Mouse (Mus musculus): ENCODE measurements at regions not wholly inside any gene's neighbourhood (a gene's known extent, or its start where the extent isn't known, plus 50 kb on each side); places are given as distances from the start of the nearest gene placed in this dataset.
A peak's percentile ranks its signal among the peaks of the same experiment; 100 is the strongest.

GRCm38 (mm10) chr16:76725991-76726390, 287.5 kb upstream of the Usp25 start:
- DNase-seq (ENCODE audit: extremely low read depth, low read depth, low spot score): no peak

GRCm38 (mm10) chr16:76725271-76725670, 288.2 kb upstream of the Usp25 start:
- no peak for DNase-seq (ENCODE audit: extremely low read depth, low read depth, low spot score)

- peak; percentile 78 for DNase-seq (ENCODE audit: extremely low read depth, low read depth, low spot score)
Observed at GRCm38 (mm10) chr16:76718809-76719208, 294.7 kb upstream of the Usp25 start.

DNA sequence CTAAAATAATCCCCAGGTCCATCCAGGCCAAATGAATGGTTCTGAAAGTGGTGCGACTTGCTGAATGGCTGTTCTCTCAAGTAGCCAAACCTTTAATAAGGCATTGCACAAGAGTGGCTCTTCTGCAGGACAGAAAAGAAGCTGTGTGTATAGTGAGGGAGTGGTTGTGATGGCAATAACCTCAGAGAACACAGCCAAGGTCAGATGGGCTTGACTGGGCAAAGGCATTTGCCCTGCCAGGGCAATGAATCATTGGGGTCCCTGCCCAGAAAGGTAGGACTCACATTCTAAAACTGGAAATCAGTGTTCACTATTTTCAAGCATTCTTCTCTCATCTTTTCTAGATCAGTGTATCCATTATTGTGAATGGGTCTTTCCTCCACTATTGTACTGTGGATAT, 295.4 kb upstream of the Usp25 start:
- no peak for DNase-seq (ENCODE audit: extremely low read depth, low read depth, low spot score)

GRCm38 (mm10) chr16:76694913-76695312, 318.6 kb upstream of the Usp25 start:
- DNase-seq (ENCODE audit: extremely low read depth, low read depth, low spot score): peak; percentile 68

DNA sequence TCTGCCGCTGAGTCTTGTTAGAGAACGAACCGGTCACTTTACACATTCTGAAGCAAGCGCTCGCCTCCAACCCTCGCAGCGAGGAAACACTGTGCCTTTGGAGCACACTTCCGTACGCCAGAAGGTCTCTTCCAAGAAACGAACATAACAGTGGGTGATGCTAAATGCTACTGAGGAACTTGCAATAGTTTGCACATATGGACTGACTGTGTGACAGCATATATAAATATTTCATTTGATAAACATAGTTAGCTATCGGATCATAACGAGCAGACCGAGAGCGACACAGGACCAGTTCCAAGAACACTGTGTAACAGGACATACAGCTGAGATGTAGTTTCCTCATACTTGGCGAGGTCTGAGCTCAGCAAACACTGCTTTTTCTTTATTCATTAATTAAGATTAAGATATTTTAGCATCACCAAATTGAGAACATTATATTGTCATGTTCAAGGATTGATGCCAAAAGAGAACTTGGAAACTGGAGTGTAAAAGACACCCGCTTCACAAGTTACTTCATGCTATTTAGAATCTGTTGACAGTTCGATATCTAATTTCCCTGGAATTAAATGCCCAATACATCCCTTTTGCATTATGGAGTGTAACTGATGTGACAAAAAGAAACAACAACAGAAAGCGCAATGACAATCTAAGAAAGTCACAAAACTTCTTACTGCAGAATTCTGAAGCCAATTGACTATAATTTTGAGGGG, 314.3 kb upstream of the Nrip1 start:
- DNase-seq (ENCODE audit: extremely low read depth, low read depth, low spot score): peak; percentile 57

DNA sequence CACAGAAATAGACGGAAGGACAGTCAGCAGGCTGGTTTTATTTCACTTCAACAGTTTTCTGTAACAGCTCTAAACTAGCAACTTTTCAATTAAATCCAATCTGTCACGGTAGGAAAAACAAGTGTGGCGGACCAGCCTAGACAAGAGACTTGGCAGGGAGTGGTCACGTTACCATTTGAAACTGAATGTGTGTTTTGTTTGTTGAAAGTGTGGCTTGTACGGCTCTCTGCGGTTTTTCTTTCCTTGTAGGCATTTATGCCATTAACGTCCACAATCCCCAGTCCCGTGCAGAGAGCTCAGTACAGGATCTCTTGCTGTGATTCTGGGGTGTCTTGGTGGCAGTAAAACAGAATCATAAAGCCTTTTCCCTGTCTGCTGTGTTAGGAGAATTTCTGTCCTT, 311.9 kb upstream of the Nrip1 start:
- DNase-seq (ENCODE audit: extremely low read depth, low read depth, low spot score): no peak

DNA sequence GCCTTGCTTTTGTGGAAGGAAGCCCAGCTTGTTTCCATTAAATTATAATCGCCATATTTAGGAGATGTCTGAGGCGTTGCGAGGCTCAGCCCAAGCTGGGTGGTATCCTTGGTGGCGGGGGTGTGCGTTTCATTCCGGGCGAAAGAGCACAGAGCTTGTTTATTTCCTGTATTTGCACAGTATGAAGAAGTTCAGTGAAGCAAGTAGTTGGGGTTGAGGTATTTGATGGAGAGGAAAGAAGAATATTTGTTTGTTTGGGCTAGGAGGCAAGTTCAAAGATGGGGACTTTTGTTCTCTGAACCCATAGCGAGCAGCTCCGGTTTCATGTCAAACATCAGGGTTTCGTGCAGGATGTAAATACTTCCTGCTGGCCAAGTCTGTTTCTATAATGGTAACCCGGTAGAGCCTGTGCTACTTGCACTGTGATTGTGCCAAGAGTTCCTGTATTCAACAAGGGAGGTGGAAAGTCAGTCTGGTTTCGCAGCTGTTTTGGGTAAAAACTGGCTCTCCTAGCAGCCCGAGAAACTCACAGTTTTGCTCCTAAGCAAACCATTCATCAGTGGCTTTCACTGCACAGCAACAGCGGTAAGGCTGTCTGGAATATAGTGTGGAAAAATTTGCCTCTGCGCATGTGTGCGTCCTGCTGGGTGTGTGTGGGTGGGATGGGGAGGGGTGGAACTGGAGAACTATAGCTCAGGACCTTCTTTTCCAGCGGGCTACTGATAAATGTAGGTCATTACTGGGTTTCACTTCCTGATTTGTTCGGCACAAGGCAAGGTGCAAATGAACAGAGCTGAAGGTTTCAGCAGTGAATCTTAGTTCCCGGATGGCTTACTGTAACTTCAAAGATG, 306.7 kb upstream of the Nrip1 start:
- DNase-seq (ENCODE audit: extremely low read depth, low read depth, low spot score): no peak

- no peak for DNase-seq (ENCODE audit: extremely low read depth, low read depth, low spot score)
Observed at GRCm38 (mm10) chr16:76678885-76679284, 305.3 kb upstream of the Nrip1 start.

- no peak for DNase-seq (ENCODE audit: extremely low read depth, low read depth, low spot score)
Observed at GRCm38 (mm10) chr16:76669795-76670194, 296.2 kb upstream of the Nrip1 start.

DNA sequence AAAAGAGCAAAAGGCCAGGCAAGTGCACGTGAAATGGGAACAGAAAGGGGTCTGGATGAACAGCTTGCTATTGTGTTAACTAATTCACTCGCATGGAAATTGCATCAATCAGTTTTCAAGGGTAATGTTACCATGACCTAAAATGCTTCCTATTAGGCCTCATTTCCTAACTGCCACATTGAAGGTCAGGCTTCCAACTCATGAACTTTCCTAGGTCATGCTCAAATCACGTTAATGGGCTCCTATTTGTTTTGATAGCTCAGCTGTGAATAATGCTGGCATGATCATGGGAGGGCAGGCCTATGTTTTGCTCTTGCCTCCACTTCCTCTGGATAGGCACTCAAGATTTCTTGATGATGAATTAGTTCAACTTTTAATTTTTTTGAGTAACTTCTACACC, 293.4 kb upstream of the Nrip1 start:
- no peak for DNase-seq (ENCODE audit: extremely low read depth, low read depth, low spot score)

DNA sequence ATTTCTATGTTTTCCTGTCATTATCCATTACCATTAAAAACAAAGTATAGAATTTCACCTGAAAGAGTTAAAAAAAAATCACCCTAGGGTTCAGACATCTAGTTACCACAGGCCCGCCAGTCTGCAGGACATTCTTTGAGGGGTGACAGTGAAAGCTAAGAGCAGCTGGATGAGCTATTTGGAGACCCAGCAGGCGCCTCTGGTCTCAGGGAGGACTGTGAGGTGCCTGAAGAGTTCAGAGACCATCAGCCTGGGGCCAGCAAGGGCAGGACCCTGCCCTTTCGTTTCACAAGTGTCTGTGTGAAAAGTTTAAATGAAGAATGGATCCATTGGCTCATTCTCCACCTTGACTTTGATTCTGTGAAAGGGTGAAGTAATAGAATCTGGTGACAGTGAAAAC, 281.5 kb upstream of the Nrip1 start:
- DNase-seq (ENCODE audit: extremely low read depth, low read depth, low spot score): no peak

GRCm38 (mm10) chr16:76644281-76644680, 270.7 kb upstream of the Nrip1 start:
- no peak for DNase-seq (ENCODE audit: extremely low read depth, low read depth, low spot score)

DNA sequence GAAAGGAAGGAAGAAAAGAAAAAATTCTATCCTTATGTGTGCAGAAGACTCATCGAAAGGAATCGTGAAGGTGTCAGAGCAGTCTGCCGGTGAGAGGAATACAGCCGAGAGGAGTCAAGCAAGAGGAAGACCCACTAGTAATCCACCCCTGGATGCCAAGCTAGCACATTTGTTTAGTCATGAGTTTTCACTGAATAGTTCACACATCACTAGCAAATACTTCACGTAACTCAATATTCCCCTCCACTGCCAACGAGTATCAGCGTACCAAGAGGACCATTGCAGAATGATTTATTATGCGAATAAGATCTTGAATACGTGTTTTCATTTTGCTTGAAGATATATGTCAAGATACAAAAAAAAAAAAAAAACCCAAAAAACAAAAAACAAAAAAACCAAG, 270.2 kb upstream of the Nrip1 start:
- no peak for DNase-seq (ENCODE audit: extremely low read depth, low read depth, low spot score)

- no peak for DNase-seq (ENCODE audit: extremely low read depth, low read depth, low spot score)
Observed at GRCm38 (mm10) chr16:76635169-76635568, 261.5 kb upstream of the Nrip1 start.

DNA sequence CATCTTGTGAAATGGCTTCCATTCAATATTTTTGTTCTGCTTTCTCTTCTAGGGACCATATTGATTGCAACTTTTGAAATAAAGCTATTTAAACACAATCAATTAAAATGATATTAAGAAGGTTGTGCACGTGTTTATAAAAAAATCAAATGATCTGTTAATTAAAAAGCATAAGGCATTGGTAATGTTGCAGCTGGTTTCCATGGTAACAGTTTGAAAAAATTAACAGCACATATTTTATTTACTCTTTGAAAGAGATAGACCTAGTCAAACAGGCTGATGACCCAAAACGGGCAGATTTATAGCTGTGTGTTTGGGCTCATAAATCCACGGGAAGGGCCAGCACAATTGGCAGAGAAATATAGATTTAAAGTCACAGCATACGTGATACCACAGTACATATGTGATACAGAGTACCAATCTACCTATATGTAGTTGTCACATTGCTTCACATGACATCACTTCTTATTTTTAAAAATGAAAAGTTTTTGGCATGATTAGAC, 260.6 kb upstream of the Nrip1 start:
- DNase-seq (ENCODE audit: extremely low read depth, low read depth, low spot score): no peak

- DNase-seq (ENCODE audit: extremely low read depth, low read depth, low spot score): no peak
Observed at GRCm38 (mm10) chr16:76626142-76626541, 252.5 kb upstream of the Nrip1 start.

- no peak for DNase-seq (ENCODE audit: extremely low read depth, low read depth, low spot score)
Observed at GRCm38 (mm10) chr16:76621715-76622114, 248.1 kb upstream of the Nrip1 start.

GRCm38 (mm10) chr16:76618295-76618694, 244.7 kb upstream of the Nrip1 start:
- DNase-seq (ENCODE audit: extremely low read depth, low read depth, low spot score): no peak

- no peak for DNase-seq (ENCODE audit: extremely low read depth, low read depth, low spot score)
Observed at GRCm38 (mm10) chr16:76611061-76611460, 237.4 kb upstream of the Nrip1 start.

GRCm38 (mm10) chr16:76604914-76605313, 231.3 kb upstream of the Nrip1 start:
- peak; percentile 55 for DNase-seq (ENCODE audit: extremely low read depth, low read depth, low spot score)

GRCm38 (mm10) chr16:76603846-76604258, 230.2 kb upstream of the Nrip1 start:
- no peak for DNase-seq (ENCODE audit: extremely low read depth, low read depth, low spot score)

All from fat pad, adult 2 months (tissue).